ENCODE assay signal across 13 mouse cellular contexts in the genomic region with DNA sequence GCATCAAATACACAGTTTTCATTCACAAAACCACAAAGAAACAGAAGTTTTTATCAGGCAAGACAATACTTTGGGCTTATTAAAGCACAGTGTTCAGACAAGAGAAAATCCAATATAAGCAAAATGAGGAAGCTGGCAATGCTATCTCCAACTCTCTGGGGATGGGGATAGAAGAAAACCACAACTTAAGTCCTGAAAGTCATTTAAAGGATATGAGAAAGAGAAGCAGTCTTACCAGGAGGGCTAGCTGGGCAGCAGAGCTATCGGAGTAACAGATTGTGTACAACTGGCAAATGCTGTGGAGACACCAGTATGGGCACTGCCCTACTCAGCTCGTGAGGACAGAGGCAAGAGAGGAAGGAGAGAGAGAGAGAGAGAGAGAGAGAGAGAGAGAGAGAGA.
"Had no signal": no experiment of that assay in that cellular context is flagged by ENCODE, and none has a peak within 500 bp of the region (broad histone marks: within the 10 kb centered on the region; RNA-seq: fewer than 3 reads in every experiment).

No protein-coding gene starts in this region.

- DNase-seq: kidney, adult 2 months; kidney, postnatal 36 days; left cerebral cortex, postnatal 4 days; liver, postnatal 0 days; lung, embryonic 14.5 days; lung, postnatal 36 days; retina, postnatal 1 day; right cerebral cortex, postnatal 25 days; spleen, adult 18-20 months; thymus, postnatal 25 days had no signal

- ATAC-seq: liver, postnatal 0 days; lung, postnatal 0 days; midbrain, embryonic 13.5 days; midbrain, embryonic 16.5 days had no signal
